Mouse (Mus musculus) intestine, postnatal 0 days (tissue): Measurements from ENCODE around the gene Pik3c2b. TPM values are rescaled to one million over a fixed set of nuclear protein-coding genes. Genes with fewer than 3 reads are reported as not detected.
A peak's percentile ranks its signal among the peaks of the same experiment; 100 is the strongest.
"Not testable (repeated sequence)": the region's sequence is repeated elsewhere in the genome, so short reads cannot be mapped to it uniquely, and the experiment has no call there.

Experiments
- ATAC-seq: fragments of 200-750 bp; cut with Nextera tagmentation; 2 replicates; pipeline ENCODE4 v1.8.0; 2017; ENCODE audit warnings: mild to moderate bottlenecking, moderate TSS enrichment, moderate library complexity
- H3K27ac ChIP-seq: fragments of 300-500 bp; sonication (generic); 2 replicates; pipeline ENCODE4 v1.5.1; 2014; ENCODE audit warnings: mild to moderate bottlenecking, low read depth, low read length, moderate library complexity
- H3K27me3 ChIP-seq: fragments of 300-500 bp; sonication (generic); replicated peaks from 2 replicates; pipeline ENCODE4 v1.6.1; 2014; ENCODE audit warnings: low read length, mixed read lengths; ENCODE audit not compliant: control insufficient read depth, insufficient read depth
- H3K36me3 ChIP-seq: fragments of 300-500 bp; sonication (generic); 2 replicates; pipeline ENCODE4 v1.6.1; 2014; ENCODE audit warnings: mild to moderate bottlenecking, moderate library complexity; ENCODE audit not compliant: control insufficient read depth, insufficient read depth
- H3K4me1 ChIP-seq: fragments of 300-500 bp; sonication (generic); replicated peaks from 2 replicates; pipeline ENCODE4 v1.6.1; 2014; ENCODE audit warnings: antibody characterized with exemption, low read length, mixed read lengths; ENCODE audit not compliant: control insufficient read depth, insufficient read depth
- H3K4me2 ChIP-seq: fragments of 300-500 bp; sonication (generic); replicated peaks from 2 replicates; pipeline ENCODE4 v1.6.1; 2014; ENCODE audit warnings: low read depth, mild to moderate bottlenecking, moderate library complexity
- H3K4me3 ChIP-seq: fragments of 300-500 bp; sonication (generic); 2 replicates; pipeline ENCODE4 v1.5.1; 2014; ENCODE audit warnings: low read depth, low read length
- H3K9ac ChIP-seq: fragments of 300-500 bp; sonication (generic); 2 replicates; pipeline ENCODE4 v1.6.1; 2014; ENCODE audit warnings: mild to moderate bottlenecking, low read depth, low read length
- H3K9me3 ChIP-seq: fragments of 300-500 bp; sonication (generic); 2 replicates; pipeline ENCODE4 v1.6.1; 2016; ENCODE audit warnings: mixed run types; ENCODE audit not compliant: control insufficient read depth
- CTCF ChIP-seq: sonication (generic); IDR thresholded peaks from 2 replicates; pipeline ENCODE4 v1.5.1; 2016; ENCODE audit warnings: low read depth, mild to moderate bottlenecking, control low read depth, antibody characterized with exemption, moderate library complexity
- WGBS: fragments of 180-500 bp; shearing (Covaris S2); extraction: QIAGEN DNeasy Blood & Tissue Kit; methylation state at CpG from one replicate; pipeline ENCODE4 v1.1.7; 2014; 5-methylcytosine and 5-hydroxymethylcytosine counted together
- polyA plus RNA-seq: library from polyadenylated mRNA; unstranded; fragments of >200 nt; fragmentation: Nextera tagmentation; extraction: Ambion mirVana; gene quantifications from 2 replicates; pipeline ENCODE4 v1.2.1, GENCODE M21; 2015

The Pik3c2b gene
- polyA plus RNA-seq, 1 experiment from 2014 or later: 3.1 TPM

DNA sequence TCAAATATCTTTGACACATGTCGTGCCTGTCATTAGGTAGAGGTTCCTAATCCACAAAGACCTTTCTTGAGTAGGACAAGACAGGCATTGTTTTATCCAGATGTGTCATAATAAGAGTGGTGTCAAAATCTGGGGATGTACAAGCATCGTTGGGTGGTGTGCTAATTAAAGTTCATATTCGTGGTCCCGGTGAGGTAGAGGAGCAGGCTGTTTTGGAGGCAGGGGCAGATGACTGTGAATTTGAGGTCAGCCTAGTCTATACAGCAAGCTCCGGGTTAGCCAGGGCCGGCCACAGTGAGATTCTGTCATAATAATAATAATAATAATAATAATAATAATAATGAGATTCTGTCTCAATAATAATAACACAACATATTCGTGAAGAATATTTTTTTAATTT lies 21.0 kb upstream of the Pik3c2b start:
- peak overlapping the region; percentile 66 for H3K4me2 ChIP-seq
- no peaks in the 10 kb centered on the region for H3K36me3 ChIP-seq
- H3K4me3 ChIP-seq: peak overlapping the region; percentile 91
- 27% methylated on average over 7 of the region's 7 CpGs for WGBS
- no peaks in the 10 kb centered on the region for H3K27me3 ChIP-seq
- H3K27ac ChIP-seq: no peak overlapping the region
- no peaks in the 10 kb centered on the region for H3K9me3 ChIP-seq
- H3K9ac ChIP-seq: peak overlapping the region; percentile 95
- no peak for ATAC-seq
- H3K4me1 ChIP-seq: no peaks in the 10 kb centered on the region; the same call in 1 of the 2 replicates
- no peak for TF ChIP-seq CTCF

DNA sequence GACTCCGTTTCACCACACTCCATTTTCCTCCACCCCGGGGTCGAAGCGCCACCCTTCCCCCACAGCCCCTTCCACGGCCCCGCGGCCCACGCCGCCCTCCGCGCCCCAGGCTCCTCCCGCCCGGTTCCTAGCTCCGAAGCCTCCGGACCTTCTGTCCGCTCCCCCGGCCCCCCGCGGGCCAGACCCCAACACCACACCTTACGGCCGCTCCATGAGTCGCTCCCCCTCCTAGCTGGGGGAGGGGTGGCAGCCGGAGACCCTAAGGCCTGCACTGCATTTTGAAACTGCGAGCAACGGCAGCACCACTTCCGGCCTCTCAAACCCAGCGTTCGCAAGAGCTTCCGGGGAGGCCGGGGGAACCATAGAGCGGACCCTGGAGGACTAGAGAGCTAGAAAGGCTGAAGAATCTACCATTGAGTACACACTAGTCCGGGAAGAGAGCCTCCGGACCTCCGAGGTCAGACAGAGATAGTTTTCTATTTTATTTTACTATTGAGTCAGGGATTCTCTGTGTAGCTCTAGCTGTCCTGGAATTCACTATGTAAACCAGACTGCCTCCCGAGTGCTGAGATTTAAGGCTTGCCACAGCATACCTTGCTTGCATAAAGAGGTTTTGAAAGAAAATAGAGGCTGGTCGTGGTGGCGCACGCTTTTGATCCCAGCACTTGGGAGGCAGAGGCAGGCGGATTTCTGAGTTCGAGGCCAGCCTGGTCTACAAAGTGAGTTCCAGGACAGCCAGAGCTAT lies 20.2 kb upstream of the Pik3c2b start:
- no peaks in the 10 kb centered on the region for H3K27me3 ChIP-seq
- peak overlapping the region; percentile 66 for H3K4me2 ChIP-seq
- H3K9me3 ChIP-seq: no peaks in the 10 kb centered on the region
- H3K4me3 ChIP-seq: peak overlapping the region; percentile 91
- peak overlapping the region; percentile 95 for H3K9ac ChIP-seq
- peak; percentile 95 for ATAC-seq
- H3K27ac ChIP-seq: peak overlapping the region; percentile 88
- TF ChIP-seq CTCF: no peak; the same call in 1 of the 2 replicates
- under 1% methylated on average over 39 of the region's 40 CpGs for WGBS
- H3K36me3 ChIP-seq: no peaks in the 10 kb centered on the region
- H3K4me1 ChIP-seq: no peaks in the 10 kb centered on the region; the same call in 1 of the 2 replicates

DNA sequence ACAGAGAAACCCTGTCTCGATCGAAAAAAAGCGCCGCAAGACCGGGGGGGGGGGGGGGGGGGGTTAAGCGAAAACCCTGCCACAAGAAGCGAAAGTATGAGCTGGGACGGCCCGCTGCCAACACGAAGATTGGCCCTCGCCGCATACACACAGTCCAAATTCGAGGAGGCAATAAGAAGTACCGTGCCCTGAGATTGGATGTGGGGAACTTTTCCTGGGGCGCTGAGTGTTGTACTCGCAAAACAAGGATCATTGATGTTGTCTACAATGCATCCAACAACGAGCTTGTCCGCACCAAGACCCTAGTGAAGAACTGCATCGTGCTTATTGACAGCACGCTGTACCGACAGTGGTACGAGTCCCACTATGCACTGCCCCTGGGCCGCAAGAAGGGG lies 19.7 kb upstream of the Pik3c2b start:
- Histone ChIP-seq H3K9ac (0 out of 2 replicates have a peak overlapping the region, but pooled peaks have one; percentile 95), H3K27ac (peak overlapping the region; percentile 77; the same call in 1 of the 2 replicates), H3K4me3 (peak overlapping the region; percentile 91), H3K4me2 (peak overlapping the region; percentile 66)
- H3K4me1 ChIP-seq, H3K27me3 ChIP-seq, ATAC-seq, H3K36me3 ChIP-seq, H3K9me3 ChIP-seq: not testable (repeated sequence)
- 29% methylated on average over 18 of the region's 23 CpGs for WGBS

DNA sequence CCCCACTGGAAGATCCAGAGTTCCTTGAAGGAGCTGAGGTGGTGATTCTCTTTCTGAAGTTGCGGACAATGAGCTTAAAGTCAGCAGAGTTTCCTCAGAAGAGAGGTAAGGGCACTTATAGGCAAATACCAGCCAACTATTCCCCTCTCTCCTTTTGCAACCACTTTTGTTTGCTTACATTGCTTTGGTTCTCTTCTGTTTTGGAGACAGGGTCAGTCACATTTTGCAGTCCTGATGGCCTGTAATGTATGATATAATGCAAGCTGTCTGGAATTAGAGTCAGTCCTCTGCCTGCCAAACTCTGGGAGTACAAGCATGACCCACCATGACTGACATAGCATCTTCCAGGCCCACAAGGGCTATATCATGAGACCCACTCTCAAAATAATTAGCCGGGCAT lies 18.3 kb upstream of the Pik3c2b start:
- no peaks in the 10 kb centered on the region for H3K9me3 ChIP-seq
- H3K9ac ChIP-seq: no peak overlapping the region
- WGBS: 95% methylated on average over 2 of the region's 2 CpGs
- H3K27me3 ChIP-seq: no peaks in the 10 kb centered on the region
- no peaks in the 10 kb centered on the region; the same call in 1 of the 2 replicates for H3K4me1 ChIP-seq
- ATAC-seq: no peak
- H3K27ac ChIP-seq: no peak overlapping the region
- H3K4me2 ChIP-seq: no peak overlapping the region
- no peak for TF ChIP-seq CTCF
- H3K36me3 ChIP-seq: no peaks in the 10 kb centered on the region
- H3K4me3 ChIP-seq: no peak overlapping the region

DNA sequence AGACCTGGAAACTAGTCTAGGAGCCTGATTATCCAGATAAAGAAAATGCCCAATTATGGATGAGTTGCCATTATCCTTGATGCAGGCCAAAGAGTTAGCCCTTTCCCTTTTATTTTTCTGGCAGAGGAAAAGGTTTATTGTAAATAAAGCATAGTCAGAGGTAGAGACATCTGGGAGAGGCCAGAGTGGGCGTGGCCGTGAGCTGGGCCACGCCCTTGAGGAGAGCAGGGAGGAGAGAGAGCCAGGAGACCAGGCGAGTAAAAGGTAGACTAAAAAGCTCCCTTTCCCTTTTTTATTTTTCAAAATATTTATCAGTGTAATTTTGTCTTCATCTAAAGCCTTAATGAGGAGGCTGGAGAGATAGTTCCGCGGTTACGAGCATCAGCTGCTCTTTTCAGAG lies 17.5 kb upstream of the Pik3c2b start:
- H3K9me3 ChIP-seq: no peaks in the 10 kb centered on the region
- 31% methylated on average over 7 of the region's 7 CpGs for WGBS
- no peaks in the 10 kb centered on the region for H3K27me3 ChIP-seq

DNA sequence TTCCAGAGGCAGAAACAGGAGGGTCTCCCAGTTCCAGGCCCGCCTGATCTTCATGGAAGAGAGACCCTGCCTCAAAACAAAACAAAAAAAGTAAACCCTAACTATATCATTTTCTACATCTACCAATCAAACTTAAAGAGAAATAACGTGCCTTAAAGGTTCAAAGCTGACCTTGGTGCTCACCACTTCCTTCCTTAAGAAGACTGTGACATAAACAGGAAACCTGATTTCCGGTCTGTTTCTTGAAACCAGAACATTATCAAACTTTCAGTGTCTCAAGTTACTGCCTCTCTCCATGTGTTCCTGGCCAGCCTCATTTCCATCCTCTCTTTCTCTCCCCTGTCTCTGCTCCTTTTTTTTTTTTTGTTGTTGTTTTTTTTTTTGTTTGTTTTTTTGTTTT lies 15.7 kb upstream of the Pik3c2b start:
- ATAC-seq: no peak

More for the DNA sequence above, 17.5 kb upstream of the Pik3c2b start:
- H3K36me3 ChIP-seq: no peaks in the 10 kb centered on the region; the same call in 1 of the 2 replicates
- H3K4me2 ChIP-seq: no peak overlapping the region; the same call in 1 of the 2 replicates
- H3K4me3 ChIP-seq: no peak overlapping the region
- no peak for TF ChIP-seq CTCF
- H3K4me1 ChIP-seq: no peaks in the 10 kb centered on the region; the same call in 1 of the 2 replicates
- no peak overlapping the region for H3K27ac ChIP-seq
- 0 out of 2 replicates have a peak, but pooled peaks have one; percentile 29 for ATAC-seq
- no peak overlapping the region for H3K9ac ChIP-seq

More for the DNA sequence above, 15.7 kb upstream of the Pik3c2b start:
- Histone ChIP-seq H3K9ac (no peak overlapping the region), H3K4me2 (no peak overlapping the region), H3K4me1 (no peaks in the 10 kb centered on the region), H3K4me3 (no peak overlapping the region), H3K36me3 (no peaks in the 10 kb centered on the region; the same call in 1 of the 2 replicates), H3K9me3 (no peaks in the 10 kb centered on the region), H3K27ac (no peak overlapping the region), H3K27me3 (no peaks in the 10 kb centered on the region)
- no peak for TF ChIP-seq CTCF
- WGBS: 79% methylated on average over 3 of the region's 3 CpGs
